Mouse (Mus musculus) thymus, postnatal 36 days (tissue): ENCODE measurements around the gene Gpx3.
"Not testable (repeated sequence)": the region's sequence is repeated elsewhere in the genome, so short reads cannot be mapped to it uniquely, and the experiment has no call there.

Experiments
- DNase-seq, 2 experiments: peaks; one replicate each; pipeline ENCODE4 v3.0.0; 2022; ENCODE audit warnings: mixed read lengths in 2 of 2

The Gpx3 gene

GRCm38 (mm10) chr11:54881051-54881474 lies 21.2 kb upstream of the Gpx3 start:
- no peak for DNase-seq

- DNase-seq: no peak
Observed at GRCm38 (mm10) chr11:54882671-54883070, 19.6 kb upstream of the Gpx3 start.

GRCm38 (mm10) chr11:54884197-54884828 lies 17.9 kb upstream of the Gpx3 start:
- DNase-seq: no peak

- DNase-seq: no peak
Observed at GRCm38 (mm10) chr11:54884937-54885336, 17.3 kb upstream of the Gpx3 start.

GRCm38 (mm10) chr11:54885406-54885805 lies 16.8 kb upstream of the Gpx3 start:
- no peak for DNase-seq

- DNase-seq: no peak
Observed at GRCm38 (mm10) chr11:54887927-54888326, 14.3 kb upstream of the Gpx3 start.

GRCm38 (mm10) chr11:54891341-54891740 lies 10.9 kb upstream of the Gpx3 start:
- DNase-seq: no peak

GRCm38 (mm10) chr11:54892091-54892490 lies 10.2 kb upstream of the Gpx3 start:
- no peak for DNase-seq

- no peak for DNase-seq
Observed at GRCm38 (mm10) chr11:54894589-54894988, 7.7 kb upstream of the Gpx3 start.

GRCm38 (mm10) chr11:54896646-54897045 lies 5.6 kb upstream of the Gpx3 start:
- not testable (repeated sequence) for DNase-seq

GRCm38 (mm10) chr11:54897470-54897869 lies 4.8 kb upstream of the Gpx3 start:
- no peak for DNase-seq

- DNase-seq: no peak
Observed at GRCm38 (mm10) chr11:54899657-54900056, 2.6 kb upstream of the Gpx3 start.

GRCm38 (mm10) chr11:54903339-54903738 lies 1.1 kb downstream of the Gpx3 start:
- DNase-seq: no peak

- no peak for DNase-seq
Observed at GRCm38 (mm10) chr11:54903940-54904706, 1.9 kb downstream of the Gpx3 start.

GRCm38 (mm10) chr11:54905086-54905485 lies 2.8 kb downstream of the Gpx3 start:
- DNase-seq: no peak

- DNase-seq: no peak
Observed at GRCm38 (mm10) chr11:54905931-54906330, 3.7 kb downstream of the Gpx3 start.

- no peak for DNase-seq
Observed at GRCm38 (mm10) chr11:54906466-54906865, 4.2 kb downstream of the Gpx3 start.

GRCm38 (mm10) chr11:54907259-54907658 lies 5.0 kb downstream of the Gpx3 start:
- DNase-seq: no peak

- DNase-seq: no peak
Observed at GRCm38 (mm10) chr11:54909273-54909672, 7.0 kb downstream of the Gpx3 start.

GRCm38 (mm10) chr11:54910081-54910665 lies 7.9 kb downstream of the Gpx3 start:
- DNase-seq: no peak

- no peak for DNase-seq
Observed at GRCm38 (mm10) chr11:54911201-54911600, 8.9 kb downstream of the Gpx3 start.

- no peak for DNase-seq
Observed at GRCm38 (mm10) chr11:54911671-54912502, 9.6 kb downstream of the Gpx3 start.
